Mouse (Mus musculus) right cerebral cortex, adult 2 months (tissue): Measurements from ENCODE around the gene Mcrip1.
A peak's percentile ranks its signal among the peaks of the same experiment; 100 is the strongest.
"Not testable (repeated sequence)": the region's sequence is repeated elsewhere in the genome, so short reads cannot be mapped to it uniquely, and the experiment has no call there.

Source experiments
- DNase-seq, 2 experiments: peaks; one replicate each; pipeline ENCODE4 v3.0.0; 2021 to 2022; ENCODE audit warnings: low spot score in 2 of 2

The Mcrip1 gene

GRCm38 (mm10) chr11:120549168-120549945 is at the start of gene Mcrip1:
Mcrip1 (minus strand) TSS chr11:120549727.
- DNase-seq = peak; percentile 91 to 92

GRCm38 (mm10) chr11:120598990-120599549 is 49.5 kb upstream of the Mcrip1 start:
- no peak for DNase-seq

GRCm38 (mm10) chr11:120598283-120598989 is 48.9 kb upstream of the Mcrip1 start, which contains the start of the genes Alyref and Anapc11:
Alyref (minus strand) TSS chr11:120598365.
Anapc11 (plus strand) TSS chr11:120598421.
- peak; percentile 88 to 94 for DNase-seq

GRCm38 (mm10) chr11:120597240-120598235 is 48.0 kb upstream of the Mcrip1 start:
- DNase-seq = no peak

GRCm38 (mm10) chr11:120588531-120588930 is 39.0 kb upstream of the Mcrip1 start:
- no peak for DNase-seq

GRCm38 (mm10) chr11:120583937-120584336 is 34.4 kb upstream of the Mcrip1 start:
- no peak for DNase-seq

GRCm38 (mm10) chr11:120582982-120583293 is 33.4 kb upstream of the Mcrip1 start:
- DNase-seq = not testable (repeated sequence)

GRCm38 (mm10) chr11:120582268-120582981 is 32.9 kb upstream of the Mcrip1 start:
- peak in 1 of 2 experiments; percentile 18 for DNase-seq

- peak; percentile 89 for DNase-seq
Measured at GRCm38 (mm10) chr11:120581490-120582267, 32.2 kb upstream of the Mcrip1 start, which contains the start of gene Arhgdia. Arhgdia (minus strand) TSS chr11:120581624.

GRCm38 (mm10) chr11:120580871-120581331 is 31.4 kb upstream of the Mcrip1 start:
- peak; percentile 29 to 46 for DNase-seq

- DNase-seq = no peak
Measured at GRCm38 (mm10) chr11:120580190-120580589, 30.7 kb upstream of the Mcrip1 start.

GRCm38 (mm10) chr11:120579316-120580107 is 30.0 kb upstream of the Mcrip1 start:
- DNase-seq = peak; percentile 70 to 82

- no peak for DNase-seq
Measured at GRCm38 (mm10) chr11:120578694-120579243, 29.2 kb upstream of the Mcrip1 start.

- DNase-seq = no peak
Measured at GRCm38 (mm10) chr11:120578024-120578693, 28.6 kb upstream of the Mcrip1 start.

GRCm38 (mm10) chr11:120577211-120578023 is 27.9 kb upstream of the Mcrip1 start:
- DNase-seq = no peak

- no peak for DNase-seq
Measured at GRCm38 (mm10) chr11:120576365-120576981, 26.9 kb upstream of the Mcrip1 start.

GRCm38 (mm10) chr11:120575940-120576339 is 26.4 kb upstream of the Mcrip1 start:
- DNase-seq = no peak
